Mouse (Mus musculus) heart, postnatal 0 days (tissue): ENCODE measurements around the gene Wwox.

ENCODE experiments used
- CTCF ChIP-seq: IDR thresholded peaks from 2 replicates; pipeline ENCODE4 v1.5.1; 2016; ENCODE audit warnings: antibody characterized with exemption, control low read depth, low read depth
- EP300 ChIP-seq: IDR thresholded peaks from 2 replicates; pipeline ENCODE4 v1.6.1; 2016; ENCODE audit warnings: antibody characterized with exemption, low read depth

- TF ChIP-seq CTCF = no peak
- TF ChIP-seq EP300 = no peak
Measured at GRCm38 (mm10) chr8:114579292-114579691, 139.8 kb downstream of the Wwox start.
